Mouse (Mus musculus): Measurements from ENCODE around the gene Slit3.

- TF ChIP-seq CTCF (IDR thresholded peaks at IDR 0.05; ENCODE audit: extremely low read depth, insufficient read length, insufficient replicate concordance, low read depth, low read length) (no peak), POLR2A (IDR thresholded peaks at IDR 0.05; ENCODE audit: low read depth, low read length) (no peak)
These were observed 436.5 kb downstream of the Slit3 start for GRCm38 (mm10) chr11:35557476-35557875.
